Mouse (Mus musculus): ENCODE measurements at regions not wholly inside any gene's neighbourhood (a gene's known extent, or its start where the extent isn't known, plus 50 kb on each side); places are given as distances from the start of the nearest gene placed in this dataset.

GRCm38 (mm10) chr2:61454311-61454728 is 124.1 kb upstream of the Tank start:
- intact Hi-C loops (cut with DNase I) = loop anchor here (5.0 to 10.0 kb wide), 4 partner anchors 52 to 840 kb away; partner anchors contain the start of gene Itgb6
- peak; percentile 74 to 80 for DNase-seq

- intact Hi-C loops (cut with DNase I) = loop anchor here (5.0 to 10.0 kb wide), 4 partner anchors 51 to 839 kb away; partner anchors contain the start of gene Itgb6
- DNase-seq = peak; percentile 19 to 33
Measured at GRCm38 (mm10) chr2:61453490-61454281, 124.7 kb upstream of the Tank start.

- intact Hi-C loops (cut with DNase I) = loop anchor here (5.0 to 10.0 kb wide), 4 partner anchors 50 to 838 kb away; partner anchors contain the start of gene Itgb6
Measured at GRCm38 (mm10) chr2:61452581-61452980, 125.8 kb upstream of the Tank start.

GRCm38 (mm10) chr2:61450731-61451130 is 127.7 kb upstream of the Tank start:
- intact Hi-C loops (cut with DNase I) = loop anchor here (5.0 to 10.0 kb wide), 4 partner anchors 48 to 836 kb away; partner anchors contain the start of gene Itgb6
- no peak for DNase-seq

More at GRCm38 (mm10) chr2:61452581-61452980, 125.8 kb upstream of the Tank start:
- no peak for DNase-seq

- no peak for DNase-seq
- intact Hi-C loops (cut with DNase I) = no loop called here
Measured at GRCm38 (mm10) chr2:61436591-61436990, 141.8 kb upstream of the Tank start.

- intact Hi-C loops (cut with DNase I) = loop anchor here (10.0 kb wide), 2 partner anchors 443 to 503 kb away; partner anchors contain the start of gene Rbms1
- DNase-seq = no peak
Measured at GRCm38 (mm10) chr2:61407881-61408280, 170.5 kb upstream of the Tank start.

- DNase-seq = no peak
- intact Hi-C loops (cut with DNase I) = loop anchor here (10.0 kb wide), 2 partner anchors 441 to 501 kb away; partner anchors contain the start of gene Rbms1
Measured at GRCm38 (mm10) chr2:61406104-61406751, 172.2 kb upstream of the Tank start.

- intact Hi-C loops (cut with DNase I) = loop anchor here (10.0 kb wide), 2 partner anchors 440 to 500 kb away; partner anchors contain the start of gene Rbms1
Measured at GRCm38 (mm10) chr2:61405261-61405660, 173.1 kb upstream of the Tank start.

GRCm38 (mm10) chr2:61402588-61403487 is 175.5 kb upstream of the Tank start:
- intact Hi-C loops (cut with DNase I) = loop anchor here (5.0 to 10.0 kb wide), 5 partner anchors 49 to 681 kb away; partner anchors contain the start of genes Itgb6 and Rbms1
- no peak for DNase-seq

More at GRCm38 (mm10) chr2:61405261-61405660, 173.1 kb upstream of the Tank start:
- no peak for DNase-seq

GRCm38 (mm10) chr2:61401636-61402587 is 176.5 kb upstream of the Tank start:
- intact Hi-C loops (cut with DNase I) = loop anchor here (5.0 to 10.0 kb wide), 5 partner anchors 50 to 680 kb away; partner anchors contain the start of genes Itgb6 and Rbms1

GRCm38 (mm10) chr2:61398633-61399032 is 179.8 kb upstream of the Tank start:
- no peak for DNase-seq
- intact Hi-C loops (cut with DNase I) = no loop called here

More at GRCm38 (mm10) chr2:61401636-61402587, 176.5 kb upstream of the Tank start:
- DNase-seq = peak; percentile 50 to 74

- DNase-seq = no peak
Measured at GRCm38 (mm10) chr2:61389622-61390021, 188.8 kb upstream of the Tank start.

GRCm38 (mm10) chr2:61389207-61389606 is 189.2 kb upstream of the Tank start:
- intact Hi-C loops (cut with DNase I) = no loop called here
- DNase-seq = no peak

More at GRCm38 (mm10) chr2:61389622-61390021, 188.8 kb upstream of the Tank start:
- intact Hi-C loops (cut with DNase I) = no loop called here

GRCm38 (mm10) chr2:61387561-61387960 is 190.8 kb upstream of the Tank start:
- intact Hi-C loops (cut with DNase I) = no loop called here
- DNase-seq = no peak

- DNase-seq = no peak
- intact Hi-C loops (cut with DNase I) = no loop called here
Measured at GRCm38 (mm10) chr2:61386966-61387365, 191.4 kb upstream of the Tank start.

- intact Hi-C loops (cut with DNase I) = no loop called here
- no peak for DNase-seq
Measured at GRCm38 (mm10) chr2:61384467-61384866, 193.9 kb upstream of the Tank start.

- intact Hi-C loops (cut with DNase I) = no loop called here
- DNase-seq = no peak
Measured at GRCm38 (mm10) chr2:61383744-61384295, 194.6 kb upstream of the Tank start.

GRCm38 (mm10) chr2:61379076-61379475 is 199.3 kb upstream of the Tank start:
- no peak for DNase-seq
- intact Hi-C loops (cut with DNase I) = no loop called here
